Mouse (Mus musculus) neutrophil, adult 5-6 weeks (primary cell): ENCODE results near the gene Zdhhc22. TPM values are rescaled to one million over a fixed set of nuclear protein-coding genes. Genes with fewer than 3 reads are reported as not detected.

ENCODE experiments used
- ATAC-seq: fragments of 151-379, 151-347 bp; 2 replicates; pipeline ENCODE4 v1.8.0; 2017; ENCODE audit warnings: mild to moderate bottlenecking, moderate TSS enrichment; ENCODE audit not compliant: insufficient number of reproducible peaks, poor library complexity, low FRiP score, severe bottlenecking; ENCODE audit errors: extremely low read depth
- total RNA-seq: library from RNA; stranded (forward); fragments of 200-1000 nt; gene quantifications from 2 replicates; pipeline ENCODE4 v1.2.3, GENCODE M21; 2017

The Zdhhc22 gene
- total RNA-seq, result not detected in 2 replicates

DNA sequence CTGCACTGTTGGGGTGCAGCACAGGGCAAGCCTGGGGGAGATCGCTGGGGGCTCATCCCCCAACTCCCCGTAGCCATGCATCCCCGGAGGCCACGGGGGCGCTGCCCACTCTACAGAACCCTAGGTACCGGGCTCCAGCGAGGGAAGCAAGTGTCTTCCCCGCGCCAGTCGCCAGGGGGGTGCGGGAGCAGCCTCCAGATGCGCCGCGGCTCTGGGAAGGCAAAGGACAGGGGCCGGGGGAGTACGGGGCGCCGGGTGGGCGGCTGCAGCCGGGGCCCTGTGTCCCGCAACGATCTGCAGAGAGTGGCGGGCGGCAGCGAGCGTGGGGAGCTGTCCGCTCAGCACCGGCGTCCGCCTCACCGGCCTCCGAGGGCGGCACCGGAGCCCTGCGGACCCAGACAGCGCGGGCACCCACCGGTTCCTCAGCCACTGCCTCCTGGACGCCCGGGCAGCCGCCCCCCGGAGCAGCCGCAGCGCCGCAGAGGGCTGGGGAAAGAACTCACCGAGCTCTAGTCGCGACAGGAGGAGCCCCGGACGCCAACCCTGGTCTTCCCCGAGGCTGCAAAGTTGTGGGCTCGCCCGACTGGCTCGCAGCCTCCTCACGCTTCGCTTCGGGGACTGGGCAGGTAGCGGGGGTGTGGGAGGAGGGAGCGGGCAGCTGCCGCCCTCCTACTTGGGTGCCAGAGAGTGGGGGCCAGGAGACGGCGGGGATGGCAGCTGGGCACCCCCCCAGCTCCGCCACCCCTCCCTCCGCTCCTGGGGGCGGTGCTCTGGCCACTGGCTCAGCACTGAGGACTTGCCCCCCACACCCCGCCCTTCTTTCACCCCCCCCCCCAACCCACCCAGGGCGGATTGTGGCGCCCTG, at the start of gene Zdhhc22:
Gene Zdhhc22 (minus strand): TSS at position 541 of the 865 bp plus-strand sequence.
- no peak for ATAC-seq

DNA sequence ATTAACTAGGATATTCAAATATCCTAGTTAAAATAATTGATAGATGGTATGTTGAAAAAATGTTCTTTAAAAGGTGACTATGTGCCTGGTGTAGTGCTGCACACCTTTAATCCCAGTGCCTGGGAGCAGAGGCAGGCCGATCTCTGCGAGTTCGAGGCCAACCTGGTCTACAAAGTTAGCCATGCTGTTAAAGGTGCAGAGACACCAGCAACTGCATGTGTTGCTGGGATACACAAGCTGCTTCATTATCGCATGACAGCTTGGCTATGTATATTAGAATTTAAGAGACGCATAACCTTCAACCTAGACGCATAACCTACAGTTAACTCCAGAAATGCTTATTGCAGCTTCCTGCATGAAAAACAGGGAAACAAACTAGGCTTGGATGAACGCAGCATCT, 46.4 kb upstream of the Zdhhc22 start:
- ATAC-seq, result no peak

DNA sequence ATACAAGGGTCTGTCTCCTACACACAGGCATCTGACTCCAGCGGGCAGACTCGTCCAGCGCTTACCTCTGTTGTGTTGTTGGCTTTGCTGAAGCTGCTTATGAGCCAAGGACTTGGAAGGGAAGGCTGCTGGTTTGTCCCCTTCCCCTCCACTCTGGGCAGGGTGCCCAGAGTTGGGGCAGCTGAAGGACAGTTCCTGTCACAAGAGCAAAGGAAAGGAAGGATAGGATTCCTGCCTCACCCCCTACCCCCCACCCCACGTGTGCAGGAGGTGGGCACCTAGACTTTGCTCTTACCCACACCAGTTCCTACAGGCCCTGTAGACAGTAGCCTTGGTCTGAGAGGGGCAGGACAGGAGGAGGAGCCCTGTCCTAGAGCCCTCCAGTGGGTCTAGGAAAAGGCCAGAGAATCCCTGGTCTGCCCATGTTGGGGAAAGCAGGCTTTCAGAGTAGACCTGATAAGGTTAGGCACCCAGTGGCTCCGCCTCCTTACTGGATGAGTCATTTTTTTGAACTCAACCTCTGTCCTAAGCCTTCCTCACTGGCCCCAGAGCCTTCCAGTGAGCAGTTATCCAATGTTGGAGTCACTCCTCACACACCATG, 41.0 kb upstream of the Zdhhc22 start:
- ATAC-seq, result no peak

DNA sequence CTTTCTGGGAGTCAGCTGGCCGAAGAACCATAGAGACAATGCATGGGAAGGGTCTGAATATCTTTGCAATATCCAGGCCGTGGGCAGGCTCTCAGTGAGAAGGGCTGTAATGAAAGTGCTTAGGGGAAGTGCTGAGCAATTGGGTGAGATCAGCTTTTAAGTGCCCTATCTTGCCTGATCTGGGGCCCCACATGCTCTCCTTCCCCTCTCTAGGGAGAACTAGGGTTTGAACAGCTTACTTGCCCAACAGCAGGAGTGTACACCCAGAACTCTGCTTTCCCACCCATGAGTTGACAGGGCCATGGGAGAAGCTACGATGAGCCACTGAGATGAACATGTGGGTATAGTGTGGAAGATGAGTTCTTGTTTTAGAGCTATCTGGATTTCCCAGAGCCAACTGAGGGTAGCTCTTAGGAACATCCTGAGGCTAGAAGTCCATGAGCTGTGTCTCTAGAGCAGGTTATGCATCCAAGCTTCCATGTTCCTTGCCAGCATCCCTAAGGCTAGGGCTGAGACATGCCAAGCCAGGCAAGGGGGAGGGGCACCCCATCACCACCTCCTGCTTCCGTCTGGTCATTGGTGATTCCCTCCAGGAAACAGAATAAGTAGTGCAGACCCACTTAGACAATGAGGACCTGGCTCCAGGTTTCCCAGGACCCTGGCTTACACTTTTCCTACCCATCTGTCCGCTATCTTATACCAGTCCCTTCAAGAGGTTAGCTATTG, 39.2 kb upstream of the Zdhhc22 start:
- ATAC-seq, result no peak

DNA sequence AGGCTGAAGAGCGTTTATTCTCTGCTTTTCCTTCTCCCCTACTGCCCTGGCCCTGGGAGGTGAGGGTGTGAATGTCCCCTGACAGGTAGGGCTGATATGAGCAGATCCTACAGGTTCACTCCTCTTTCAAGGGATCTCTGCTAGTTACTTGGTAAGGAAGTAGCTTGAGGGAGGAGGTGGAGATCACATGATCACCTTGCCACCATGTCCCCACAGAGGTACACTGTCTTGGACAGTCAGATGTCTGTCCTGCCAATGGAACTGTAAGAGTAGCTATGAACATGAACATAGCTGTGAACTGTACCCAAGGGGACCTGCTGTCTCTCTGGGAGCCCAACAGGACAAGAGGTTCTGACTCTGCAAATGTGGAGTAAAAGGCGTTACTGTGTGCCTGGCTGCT, 37.8 kb upstream of the Zdhhc22 start:
- no peak for ATAC-seq

DNA sequence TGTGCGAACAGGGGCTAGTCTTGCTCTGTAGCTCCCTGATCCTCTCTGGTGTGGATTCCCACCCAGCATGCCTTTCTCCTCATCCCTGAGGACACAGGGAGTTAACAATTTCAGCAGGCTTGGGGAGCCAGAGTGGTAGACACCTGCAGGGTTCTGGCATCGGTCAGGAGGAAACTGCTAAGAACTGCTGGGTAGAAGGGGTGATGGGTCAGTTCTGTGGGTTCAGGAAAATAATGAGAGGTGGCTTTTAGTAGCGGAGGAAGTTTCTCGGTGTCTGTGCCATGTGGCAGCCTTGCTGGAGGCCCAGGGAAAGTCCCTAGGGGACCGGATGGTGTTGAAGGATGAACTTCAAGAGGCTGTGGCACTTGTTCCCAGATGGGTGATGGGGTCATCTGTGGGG, 37.2 kb upstream of the Zdhhc22 start:
- ATAC-seq, result no peak

DNA sequence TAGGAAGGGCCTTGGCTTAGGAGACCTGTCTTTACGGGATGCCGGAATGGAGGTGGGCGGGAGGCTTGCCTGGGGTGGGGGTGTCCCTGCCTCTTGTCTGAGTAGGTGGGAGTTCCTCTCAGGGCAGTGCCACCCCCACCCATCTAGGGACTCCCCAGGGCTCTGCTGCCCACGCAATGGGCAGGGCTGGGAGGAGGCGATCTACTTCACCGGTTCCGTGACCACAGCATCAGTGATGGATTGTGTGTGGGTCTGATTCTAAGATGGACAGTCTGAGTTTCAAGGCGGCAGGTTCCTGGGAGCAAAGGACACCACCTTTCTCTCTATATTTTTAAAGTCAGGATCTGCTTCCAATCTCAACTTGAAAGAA, 36.6 kb upstream of the Zdhhc22 start:
- no peak for ATAC-seq

DNA sequence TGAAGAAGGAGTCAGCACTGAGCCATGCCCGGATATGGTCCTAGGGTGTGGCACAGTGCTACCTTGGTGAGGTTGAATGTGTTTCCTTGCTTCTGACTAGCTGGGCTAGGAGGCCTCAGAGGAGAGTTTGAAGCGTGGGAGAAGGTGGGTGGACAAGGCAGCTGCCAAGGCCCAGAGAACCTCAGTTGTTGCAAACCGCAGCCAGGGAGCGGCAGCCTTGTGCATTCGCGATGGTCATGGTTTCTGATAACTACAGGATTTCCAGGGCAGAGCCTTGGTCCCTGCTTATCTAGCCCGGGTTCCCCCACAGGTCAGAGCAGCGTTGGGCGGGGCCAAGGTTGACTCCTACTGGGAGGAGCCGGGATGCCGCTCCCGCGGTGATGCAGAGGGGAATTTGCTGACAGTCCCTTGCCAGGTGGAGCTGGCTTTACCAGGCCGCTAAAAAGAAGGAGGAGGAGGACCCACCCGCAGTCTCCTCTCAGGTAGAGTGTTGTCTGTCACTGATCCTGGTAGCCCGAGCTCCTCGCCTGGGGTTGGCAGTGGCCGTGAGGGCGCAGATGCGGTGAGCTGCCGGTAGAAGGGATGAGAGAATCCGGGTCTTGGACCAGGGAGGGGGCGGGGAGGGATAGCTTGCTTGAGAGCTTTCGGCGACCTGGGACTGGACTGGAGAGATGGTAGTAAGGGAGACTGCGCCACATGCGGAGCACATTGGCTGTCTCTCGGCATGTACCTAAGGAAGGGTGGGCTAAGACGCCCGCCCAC, 36.1 kb upstream of the Zdhhc22 start:
- no peak for ATAC-seq

DNA sequence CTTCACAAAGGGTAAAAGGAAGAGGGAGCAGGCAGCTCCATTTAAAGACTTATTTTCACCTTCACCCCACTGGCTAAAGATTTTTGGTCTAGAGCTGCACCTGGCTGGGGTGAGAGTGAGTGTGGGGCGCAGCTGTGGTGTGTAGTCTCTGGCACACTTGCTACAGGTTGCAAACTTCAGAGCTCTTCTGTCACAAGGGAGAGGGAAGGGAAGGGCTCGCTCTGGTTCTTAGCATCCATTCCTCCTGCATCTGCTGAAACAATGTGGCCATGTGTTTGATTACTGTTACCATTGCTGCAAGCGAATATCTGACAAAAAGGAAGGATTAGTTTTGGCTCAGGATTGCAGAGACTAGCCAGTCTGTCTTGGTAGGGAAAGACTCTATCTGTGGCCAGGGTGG, 33.2 kb upstream of the Zdhhc22 start:
- ATAC-seq, result no peak

DNA sequence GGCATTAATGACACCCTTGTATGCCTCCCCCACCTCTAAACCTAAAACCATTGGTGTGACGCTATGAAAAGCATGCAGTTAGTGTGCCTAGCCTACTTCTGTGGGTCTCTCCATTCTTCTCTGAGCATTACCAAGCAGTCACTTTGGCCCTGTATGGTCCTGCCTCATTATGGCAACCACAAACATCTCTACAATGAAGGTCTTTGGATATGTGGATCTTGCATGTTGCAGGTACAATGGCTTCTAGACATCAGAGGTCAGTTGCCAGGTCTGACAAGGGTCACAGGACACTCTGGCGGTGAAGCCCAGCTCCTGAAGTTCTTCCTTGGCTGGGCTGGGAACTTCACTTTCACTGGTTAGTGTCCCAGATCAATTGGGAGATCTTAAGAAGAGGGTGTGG, 31.8 kb upstream of the Zdhhc22 start:
- no peak for ATAC-seq

DNA sequence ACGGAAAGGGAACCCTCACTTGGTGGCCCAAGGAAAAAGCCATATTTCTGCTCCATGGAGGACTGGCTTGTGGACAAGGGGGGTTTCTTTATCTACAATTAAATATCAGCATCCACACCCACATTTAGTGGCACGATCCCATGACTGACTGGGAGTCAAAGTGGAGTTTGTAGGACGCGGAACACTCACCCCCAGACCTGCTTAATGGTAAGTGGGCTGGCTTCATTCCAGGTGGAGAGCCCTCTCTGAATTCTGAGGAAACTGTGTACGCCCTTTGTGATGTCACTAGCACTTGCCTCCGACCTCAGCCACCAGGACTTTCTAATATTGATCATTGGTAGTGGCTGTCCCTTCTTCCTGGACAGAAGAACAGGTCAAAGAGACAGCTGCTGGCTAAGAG, 30.8 kb upstream of the Zdhhc22 start, which contains the start of gene Tmem63c:
Gene Tmem63c (plus strand): TSS at position 301 of the 400 bp plus-strand sequence.
- no peak for ATAC-seq

DNA sequence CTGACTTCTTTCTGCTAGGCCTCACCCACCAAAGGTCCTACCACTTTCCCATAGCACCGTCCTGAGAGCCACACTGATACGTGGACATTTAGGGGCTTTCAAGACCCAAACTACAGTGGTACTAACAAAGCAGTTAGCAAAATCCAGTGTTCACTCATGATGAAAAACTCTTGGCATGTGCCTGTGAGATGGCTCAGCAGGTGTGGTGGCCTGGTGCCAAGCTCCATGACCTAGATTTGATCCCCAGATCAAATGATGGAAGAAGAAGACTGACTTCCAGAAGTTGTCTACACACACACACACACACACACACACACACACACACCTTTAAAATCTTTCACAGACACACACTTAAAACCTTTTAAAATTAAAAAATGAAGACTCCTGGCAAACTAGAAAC, 28.5 kb upstream of the Zdhhc22 start:
- no peak for ATAC-seq

DNA sequence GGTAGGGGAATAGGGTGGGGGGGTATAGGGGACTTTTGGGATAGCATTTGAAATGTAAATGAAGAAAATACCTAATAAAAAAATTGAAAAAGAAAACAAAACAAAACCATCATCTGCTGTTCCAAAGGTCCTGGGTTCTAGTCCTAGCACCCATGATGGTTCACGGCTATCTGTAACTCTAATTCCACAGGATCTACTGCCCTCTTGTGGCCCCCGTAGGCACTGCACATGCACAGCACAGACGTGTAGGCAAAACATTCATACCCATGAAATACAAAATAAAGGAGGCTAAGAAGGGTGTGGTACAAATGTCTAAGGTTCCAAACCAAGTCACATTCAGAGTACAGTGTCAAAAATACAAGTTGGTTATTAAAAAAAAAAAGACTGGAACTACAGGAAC, 26.8 kb upstream of the Zdhhc22 start:
- no peak for ATAC-seq

DNA sequence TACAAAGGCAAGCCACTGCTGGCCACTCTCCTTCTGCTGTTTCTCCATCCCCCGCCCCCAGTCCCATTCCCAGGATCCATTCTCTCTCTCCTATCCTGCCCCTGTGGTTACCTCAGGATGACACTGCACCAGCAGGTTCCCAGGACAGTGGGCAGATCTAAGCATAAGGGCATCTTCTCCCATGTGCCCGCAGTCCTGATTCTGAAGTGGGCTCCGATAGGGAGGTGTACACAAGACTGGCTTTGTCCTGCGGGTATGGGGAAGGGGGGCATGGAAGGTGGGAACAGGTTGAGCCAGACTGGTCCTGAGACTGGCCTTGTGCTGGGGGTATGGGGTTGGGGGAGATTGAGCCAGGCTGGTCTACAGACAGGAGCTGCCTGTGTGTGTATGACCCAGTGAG, 14.4 kb upstream of the Zdhhc22 start:
- no peak for ATAC-seq

DNA sequence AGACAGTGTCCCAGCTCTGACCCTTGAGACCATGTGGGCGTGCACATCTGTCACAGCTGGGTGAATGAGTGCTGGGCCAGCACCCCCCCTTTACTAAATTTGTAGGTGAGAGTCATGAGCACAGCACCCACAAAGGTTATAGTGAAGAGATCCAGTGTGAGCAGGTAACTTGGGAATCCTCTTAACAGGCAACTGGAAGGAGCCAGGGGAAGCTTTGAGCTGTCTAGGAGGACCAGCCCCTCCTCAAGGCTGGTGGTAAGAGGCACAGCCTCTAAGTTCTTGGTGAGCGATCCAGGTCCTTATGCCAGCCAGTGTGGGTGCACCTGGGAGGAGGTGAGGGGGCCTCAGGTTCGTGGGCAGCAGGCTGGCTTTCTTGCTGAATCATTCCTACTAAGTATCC, 13.4 kb upstream of the Zdhhc22 start:
- no peak for ATAC-seq

DNA sequence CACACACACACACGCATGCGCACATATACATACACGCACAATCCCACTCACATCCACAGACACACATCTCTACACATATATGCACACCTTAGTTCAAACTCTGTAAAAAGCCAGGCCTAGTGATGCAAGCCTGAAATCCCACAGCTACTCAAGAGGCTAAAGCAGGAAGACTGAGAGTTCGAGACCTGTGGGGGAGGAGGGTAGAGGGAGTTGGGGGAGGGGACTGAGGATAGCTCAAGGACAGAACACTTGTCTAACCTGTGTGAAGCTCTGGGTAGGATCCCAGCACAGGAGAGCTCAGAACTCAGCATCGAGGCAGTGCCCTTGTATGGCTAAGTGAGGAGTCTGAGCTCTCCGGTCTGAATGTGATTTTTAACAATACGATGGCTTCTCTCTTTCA, 12.6 kb upstream of the Zdhhc22 start:
- ATAC-seq, result no peak

DNA sequence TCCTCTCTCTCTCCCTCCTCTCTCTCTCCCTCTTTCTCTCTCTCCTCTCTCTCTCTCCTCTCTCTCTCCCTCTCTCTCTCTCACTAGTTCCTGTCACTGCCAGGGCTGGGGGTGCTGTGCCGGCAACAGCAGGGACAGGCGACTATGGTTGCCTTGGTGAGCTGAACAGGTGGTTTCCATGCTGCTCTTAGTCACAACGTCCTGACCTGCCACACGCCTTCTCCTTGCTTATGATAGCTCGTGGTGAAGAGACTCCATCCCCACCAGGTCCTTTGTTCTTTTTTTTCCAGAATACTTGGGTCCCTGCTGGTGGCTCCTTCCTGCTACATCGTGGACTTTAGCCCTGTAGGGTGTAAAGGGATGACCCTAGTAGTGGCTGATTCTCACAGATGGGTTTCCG, 12.0 kb upstream of the Zdhhc22 start:
- ATAC-seq, result no peak

DNA sequence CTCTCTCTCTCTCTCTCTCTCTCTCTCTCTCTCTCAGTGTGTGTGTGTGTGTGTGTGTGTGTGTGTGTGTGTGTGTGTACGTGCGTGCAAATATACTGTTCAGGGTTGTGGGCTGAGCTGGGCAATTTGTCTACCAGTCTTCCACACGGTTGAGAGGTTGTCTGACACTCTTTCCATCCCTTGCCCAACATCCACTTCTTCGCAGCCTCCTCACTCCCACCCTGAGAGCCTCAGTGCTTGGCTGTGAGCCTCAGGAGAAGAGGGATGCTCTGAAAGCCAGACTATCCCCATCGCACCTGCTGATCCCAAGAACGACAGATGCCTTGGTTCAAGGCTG, 10.6 kb upstream of the Zdhhc22 start:
- ATAC-seq, result no peak

DNA sequence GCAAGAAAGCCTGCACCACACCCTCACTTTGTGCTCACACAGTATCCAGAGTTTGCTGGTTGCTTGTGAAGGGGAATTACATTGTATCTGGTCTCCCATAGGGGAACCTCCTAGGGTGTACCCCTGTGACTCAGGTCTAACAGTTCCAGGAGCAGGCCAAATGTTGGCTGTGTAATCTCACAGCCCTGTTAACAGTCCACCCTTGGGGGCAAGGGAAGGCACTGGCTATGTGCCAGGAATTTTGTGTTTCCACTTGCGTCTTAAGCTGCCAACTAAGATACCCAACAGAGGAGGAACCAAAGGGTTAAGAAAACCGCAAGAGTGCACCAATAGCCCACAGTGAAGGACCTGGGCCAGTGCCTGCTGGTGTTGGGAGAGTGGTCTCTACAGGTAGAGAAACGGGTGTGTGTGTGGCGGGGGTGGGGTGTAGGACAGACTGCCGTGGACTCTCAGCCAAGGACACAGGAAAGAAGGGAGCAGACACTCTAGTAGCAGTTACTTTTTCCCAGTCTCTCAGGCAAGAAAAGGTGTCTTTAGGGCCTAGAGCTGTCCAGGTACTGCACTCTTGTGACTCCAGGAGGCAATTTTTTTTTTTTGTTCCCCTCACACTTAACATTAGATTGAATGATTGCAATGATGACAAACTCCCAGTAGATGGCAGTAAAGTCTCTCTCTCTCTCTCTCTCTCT, 10.1 kb upstream of the Zdhhc22 start:
- no peak for ATAC-seq
